Mouse (Mus musculus): ENCODE results near the gene Olfr536. TPM values are rescaled to one million over a fixed set of nuclear protein-coding genes. Genes with fewer than 3 reads are reported as not detected.
"Not testable (repeated sequence)": the region's sequence is repeated elsewhere in the genome, so short reads cannot be mapped to it uniquely, and the experiment has no call there.

Gene Olfr536
- not detected for polyA plus RNA-seq (2021)

GRCm38 (mm10) chr7:140507346-140508021 lies at the start of gene Olfr536:
Gene Olfr536 (minus strand): TSS chr7:140507396.
- CTCF ChIA-PET; DNase-seq (ENCODE audit: low read depth, low spot score); H3K27me3 ChIP-seq; in situ Hi-C loops (cut with MboI; ENCODE audit: low pct_unique_long_range_greater_than_20kb); ATAC-seq; POLR2A ChIA-PET: not testable (repeated sequence)

DNA sequence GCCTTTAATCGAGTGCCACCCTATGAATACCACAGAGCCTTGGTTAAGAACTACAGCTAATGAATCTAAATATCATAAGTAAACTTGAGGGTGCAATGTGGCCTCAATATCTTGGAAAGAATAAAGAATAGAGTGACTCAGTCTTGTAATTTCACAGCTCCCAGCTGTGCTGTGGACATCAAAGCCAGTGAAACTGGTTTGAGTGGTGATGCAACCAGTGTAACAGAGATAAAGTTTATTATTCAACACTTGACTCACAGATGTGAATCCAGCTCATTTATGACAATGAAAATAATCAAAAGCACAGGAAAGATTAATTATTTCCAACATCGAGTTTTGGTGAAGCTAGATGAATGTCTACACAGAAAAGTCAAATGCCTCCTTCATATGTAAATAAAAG lies 32.5 kb upstream of the Olfr536 start:
- in situ Hi-C loops (cut with MboI; ENCODE audit: low pct_unique_long_range_greater_than_20kb), result loop anchor here (5.0 kb wide), 1 partner anchor 68 kb away; no protein-coding TSS in a partner anchor
- TF ChIP-seq CTCF (IDR thresholded peaks at IDR 0.05), result no peak
- DNase-seq (ENCODE audit: low read depth, low spot score) (no peak), ATAC-seq (no peak)
- H3K27me3 ChIP-seq, result no peaks in the 10 kb centered on the region
- ChIA-PET POLR2A (no interaction called here), CTCF (no interaction called here)

GRCm38 (mm10) chr7:140494702-140495101 lies 12.5 kb downstream of the Olfr536 start:
- DNase-seq (ENCODE audit: low read depth, low spot score) (no peak), ATAC-seq (no peak)
- in situ Hi-C loops (cut with MboI; ENCODE audit: low pct_unique_long_range_greater_than_20kb), result no loop called here
- peaks cover 4% of the 10 kb centered on the region for H3K27me3 ChIP-seq
- TF ChIP-seq CTCF (IDR thresholded peaks at IDR 0.05), result no peak
- POLR2A ChIA-PET, result no interaction called here
- CTCF ChIA-PET, result no interaction called here

GRCm38 (mm10) chr7:140494231-140494630 lies 13.0 kb downstream of the Olfr536 start:
- ATAC-seq (no peak), DNase-seq (ENCODE audit: low read depth, low spot score) (no peak)
- TF ChIP-seq CTCF (IDR thresholded peaks at IDR 0.05), result no peak
- CTCF ChIA-PET, result no interaction called here
- POLR2A ChIA-PET, result no interaction called here
- in situ Hi-C loops (cut with MboI; ENCODE audit: low pct_unique_long_range_greater_than_20kb), result no loop called here
- peaks cover 4% of the 10 kb centered on the region for H3K27me3 ChIP-seq

GRCm38 (mm10) chr7:140488981-140489380 lies 18.2 kb downstream of the Olfr536 start:
- ATAC-seq (no peak), DNase-seq (ENCODE audit: low read depth, low spot score) (no peak)
- TF ChIP-seq CTCF (IDR thresholded peaks at IDR 0.05), result no peak
- POLR2A ChIA-PET, result no interaction called here
- CTCF ChIA-PET, result interaction anchor here (1.0 kb wide), 1 partner anchor 8 kb away, joined by 3 read pairs; no protein-coding TSS in a partner anchor
- no peaks in the 10 kb centered on the region for H3K27me3 ChIP-seq
- in situ Hi-C loops (cut with MboI; ENCODE audit: low pct_unique_long_range_greater_than_20kb), result no loop called here

DNA sequence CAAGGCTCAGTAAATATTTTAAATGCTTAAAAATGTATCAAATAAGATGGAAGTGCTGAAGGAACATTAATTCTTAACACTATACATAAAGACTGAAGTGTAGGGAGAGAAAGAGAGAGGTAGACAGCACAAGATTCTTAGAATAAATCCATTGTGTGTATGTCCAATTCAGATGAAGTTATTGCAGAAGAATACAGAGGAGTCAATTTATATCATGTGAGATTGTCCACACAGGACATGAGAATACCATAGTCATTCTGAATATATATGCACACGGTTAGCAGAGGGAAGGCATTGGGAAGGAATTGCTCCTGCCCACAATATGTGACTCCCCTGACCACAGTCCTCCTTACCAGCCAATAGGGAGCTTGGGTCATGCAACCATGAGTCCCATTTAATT lies 23.3 kb downstream of the Olfr536 start, which contains the start of gene Olfr535:
TSS of gene Olfr535 (plus strand) at position 301 of the 400 bp plus-strand sequence.
- no peaks in the 10 kb centered on the region for H3K27me3 ChIP-seq
- ATAC-seq, result no peak
- DNase-seq (ENCODE audit: low read depth, low spot score), result no peak
- TF ChIP-seq CTCF (IDR thresholded peaks at IDR 0.05), result no peak
- POLR2A ChIA-PET, result no interaction called here
- CTCF ChIA-PET, result no interaction called here
- in situ Hi-C loops (cut with MboI; ENCODE audit: low pct_unique_long_range_greater_than_20kb), result no loop called here

- in situ Hi-C loops (cut with MboI; ENCODE audit: low pct_unique_long_range_greater_than_20kb), result no loop called here
- H3K27me3 ChIP-seq, result no peaks in the 10 kb centered on the region
Measured at GRCm38 (mm10) chr7:140478733-140479132, 28.5 kb downstream of the Olfr536 start.

DNA sequence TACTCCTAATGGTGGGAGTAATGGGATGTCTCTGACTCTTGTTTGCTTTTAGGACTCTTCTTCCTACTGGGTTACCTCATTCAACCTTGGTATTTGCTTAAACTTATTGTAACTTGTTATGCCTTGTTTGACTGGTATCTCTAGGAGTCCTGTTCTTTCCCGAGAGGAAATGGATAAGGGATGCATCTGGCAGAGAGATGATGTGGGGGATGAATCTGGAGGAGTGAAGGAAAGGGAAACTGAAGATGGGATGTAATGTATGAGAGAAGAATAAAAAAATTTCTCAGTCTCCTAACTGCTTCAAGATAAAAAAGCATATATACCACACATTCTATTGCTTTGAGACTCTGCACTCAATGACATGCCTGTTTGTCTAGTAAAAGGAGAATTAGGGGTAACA lies 29.3 kb downstream of the Olfr536 start:
- no peak for DNase-seq (ENCODE audit: low read depth, low spot score)
- ChIA-PET CTCF (no interaction called here), POLR2A (no interaction called here)
- in situ Hi-C loops (cut with MboI; ENCODE audit: low pct_unique_long_range_greater_than_20kb), result no loop called here
- no peak for TF ChIP-seq CTCF (IDR thresholded peaks at IDR 0.05)
- H3K27me3 ChIP-seq, result no peaks in the 10 kb centered on the region
- ATAC-seq, result no peak

More at GRCm38 (mm10) chr7:140478733-140479132, 28.5 kb downstream of the Olfr536 start:
- TF ChIP-seq CTCF (IDR thresholded peaks at IDR 0.05), result no peak
- CTCF ChIA-PET, result no interaction called here
- POLR2A ChIA-PET, result no interaction called here
- DNase-seq (ENCODE audit: low read depth, low spot score), result no peak
- no peak for ATAC-seq

GRCm38 (mm10) chr7:140463070-140463469 lies 44.1 kb downstream of the Olfr536 start, which contains the start of gene Olfr533:
Gene Olfr533 (plus strand): TSS chr7:140463370.
- CTCF ChIA-PET; in situ Hi-C loops (cut with MboI; ENCODE audit: low pct_unique_long_range_greater_than_20kb); POLR2A ChIA-PET; H3K27me3 ChIP-seq; DNase-seq (ENCODE audit: low read depth, low spot score); ATAC-seq: not testable (repeated sequence)

Other genes with a start within 250 kb of the Olfr536 start
- not detected for gene Olfr525, start 186.5 kb downstream of the Olfr536 start, polyA plus RNA-seq (2021)
- not detected for gene Olfr527, start 173.4 kb downstream of the Olfr536 start, polyA plus RNA-seq (2021)
- not detected for gene Olfr60, start 145.7 kb downstream of the Olfr536 start, polyA plus RNA-seq (2021)
- not detected for gene Olfr530, start 131.1 kb downstream of the Olfr536 start, polyA plus RNA-seq (2021)
- gene Olfr531, start 104.5 kb downstream of the Olfr536 start, polyA plus RNA-seq (2021), result not detected
- gene Olfr532, start 85.8 kb downstream of the Olfr536 start, polyA plus RNA-seq (2021), result not detected
- not detected for gene Olfr533, start 44.0 kb downstream of the Olfr536 start, polyA plus RNA-seq (2021)
- not detected for gene Olfr535, start 23.2 kb downstream of the Olfr536 start, polyA plus RNA-seq (2021)
- not detected for gene Olfr538, start 60.5 kb upstream of the Olfr536 start, polyA plus RNA-seq (2021)
- gene Olfr46, start 93.9 kb upstream of the Olfr536 start, polyA plus RNA-seq (2021), result not detected
- not detected for gene Olfr61, start 121.6 kb upstream of the Olfr536 start, polyA plus RNA-seq (2021)
- not detected for gene Olfr53, start 139.1 kb upstream of the Olfr536 start, polyA plus RNA-seq (2021)
- not detected for gene Olfr539, start 152.5 kb upstream of the Olfr536 start, polyA plus RNA-seq (2021)
- gene Olfr45, start 174.6 kb upstream of the Olfr536 start, polyA plus RNA-seq (2021), result not detected
- not detected for gene Olfr541, start 189.9 kb upstream of the Olfr536 start, polyA plus RNA-seq (2021)

All from Patski (cell line).